ENCODE assay signal across 8 mouse cellular contexts in the genomic region with DNA sequence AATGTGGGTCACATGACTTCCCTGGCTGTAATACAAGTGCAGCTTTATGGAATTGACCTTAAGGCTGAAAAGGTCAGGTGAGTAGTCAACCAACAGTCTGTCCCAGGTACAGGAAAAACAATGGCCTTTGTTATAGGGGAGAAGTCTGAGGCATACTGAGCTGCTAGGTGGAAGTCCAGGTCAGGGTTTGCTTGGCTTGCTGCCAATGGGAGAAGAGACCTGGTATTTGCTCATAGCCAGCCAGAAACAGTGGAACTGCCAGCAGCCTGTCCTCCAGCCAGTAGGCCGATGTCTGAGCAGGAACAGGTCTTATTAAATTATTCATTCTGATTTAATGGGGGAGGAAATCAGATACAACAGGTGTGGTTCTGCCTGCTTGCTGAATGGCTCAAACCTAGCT. TPM values are rescaled to one million over a fixed set of nuclear protein-coding genes. Genes with fewer than 3 reads are reported as not detected.
A peak's percentile ranks its signal among the peaks of the same experiment; 100 is the strongest.
DNase-seq lines count a peak whose midpoint lies in the region; ATAC-seq and TF ChIP-seq lines count a peak whose summit lies in the region.

No protein-coding gene starts in this region.

- no peak overlapping the region for H3K9ac ChIP-seq in heart, postnatal 0 days (replicated peaks; ENCODE audit: low read depth, low read length)
- no peak overlapping the region for H3K9ac ChIP-seq in midbrain, embryonic 11.5 days (ENCODE audit: low read length)

- H3K36me3 ChIP-seq in heart, postnatal 0 days (replicated peaks; ENCODE audit: control insufficient read depth, insufficient read depth, low read length), result no peaks in the 10 kb centered on the region
- no peaks in the 10 kb centered on the region for H3K36me3 ChIP-seq in heart, embryonic 10.5 days
- H3K36me3 ChIP-seq in kidney, adult 2 months (ENCODE audit: control insufficient read depth, insufficient read depth, low read length), result no peaks in the 10 kb centered on the region
- H3K36me3 ChIP-seq in midbrain, embryonic 11.5 days (ENCODE audit: control insufficient read depth, insufficient read depth, low read length), result no peaks in the 10 kb centered on the region

- no peak for TF ChIP-seq EP300 in heart, postnatal 0 days (IDR thresholded peaks at IDR 0.05; ENCODE audit: low read depth)

- TF ChIP-seq POLR2A in kidney, adult 2 months (IDR thresholded peaks at IDR 0.05; ENCODE audit: low read depth, low read length), result no peak

- H3K27ac ChIP-seq in heart, postnatal 0 days (ENCODE audit: low read depth), result no peak overlapping the region
- no peak overlapping the region for H3K27ac ChIP-seq in heart, embryonic 10.5 days
- peak overlapping the region; percentile 100 for H3K27ac ChIP-seq in kidney, adult 2 months (ENCODE audit: insufficient read depth, low read depth, low read length)
- H3K27ac ChIP-seq in midbrain, embryonic 11.5 days (ENCODE audit: low read depth, low read length), result no peak overlapping the region

- H3K4me2 ChIP-seq in heart, postnatal 0 days (ENCODE audit: low read depth, low read length), result no peak overlapping the region
- no peak overlapping the region for H3K4me2 ChIP-seq in midbrain, embryonic 11.5 days

- 19% methylated on average over 1 of the region's 1 CpGs for WGBS in heart, postnatal 0 days
- 81% methylated on average over 1 of the region's 1 CpGs for WGBS in heart, embryonic 10.5 days
- 20% methylated on average over 1 of the region's 1 CpGs for WGBS in kidney, adult 2 months
- 100% methylated on average over 1 of the region's 1 CpGs for WGBS in midbrain, embryonic 11.5 days

- DNase-seq in heart, postnatal 0 days (ENCODE audit: low spot score), result peak; percentile 13
- no peak for DNase-seq in heart, embryonic 10.5 days (ENCODE audit: low spot score)
- DNase-seq in adrenal gland, postnatal 36 days, result peak; percentile 28 to 63
- peak; percentile 96 for DNase-seq in kidney, adult 2 months
- peak; percentile 13 for DNase-seq in lung, postnatal 36 days
- no peak for DNase-seq in midbrain, embryonic 11.5 days (ENCODE audit: low spot score, missing footprints)
- no peak for DNase-seq in spleen, adult 12 weeks (ENCODE audit: low spot score)

- H3K27me3 ChIP-seq in heart, postnatal 0 days (ENCODE audit: control insufficient read depth, insufficient read depth, low read length), result no peaks in the 10 kb centered on the region
- H3K27me3 ChIP-seq in heart, embryonic 10.5 days (ENCODE audit: insufficient read depth, poor library complexity, severe bottlenecking), result no peaks in the 10 kb centered on the region
- H3K27me3 ChIP-seq in kidney, adult 2 months (replicated peaks; ENCODE audit: control insufficient read depth, insufficient read depth, low read length), result no peaks in the 10 kb centered on the region
- H3K27me3 ChIP-seq in midbrain, embryonic 11.5 days (ENCODE audit: control insufficient read depth, insufficient read depth, low read length), result no peaks in the 10 kb centered on the region

- no peak overlapping the region for H3K4me3 ChIP-seq in heart, postnatal 0 days (ENCODE audit: low read depth, low read length)
- H3K4me3 ChIP-seq in heart, embryonic 10.5 days, result no peak overlapping the region
- H3K4me3 ChIP-seq in kidney, adult 2 months (ENCODE audit: insufficient read depth, low read depth, low read length), result no peak overlapping the region
- no peak overlapping the region for H3K4me3 ChIP-seq in midbrain, embryonic 11.5 days (ENCODE audit: low read depth, low read length)

- TF ChIP-seq CTCF in heart, postnatal 0 days (IDR thresholded peaks at IDR 0.05; ENCODE audit: low read depth), result no peak
- no peak for TF ChIP-seq CTCF in kidney, adult 2 months (conservative IDR thresholded peaks at IDR 0.05; ENCODE audit: insufficient read depth, insufficient read length, low read depth, low read length)

- no peak for ATAC-seq in heart, postnatal 0 days (ENCODE audit: insufficient read depth, low read depth)
- ATAC-seq in midbrain, embryonic 11.5 days (ENCODE audit: low FRiP score), result no peak
- ATAC-seq in granulocyte monocyte progenitor cell, adult 5-6 weeks (replicated peaks; ENCODE audit: poor library complexity, severe bottlenecking), result no peak

- H3K4me1 ChIP-seq in heart, postnatal 0 days (ENCODE audit: control insufficient read depth, insufficient read depth), result peaks cover 7% of the 10 kb centered on the region; the same call in 1 of the 2 replicates
- peaks cover 25% of the 10 kb centered on the region; the same call in 1 of the 2 replicates for H3K4me1 ChIP-seq in heart, embryonic 10.5 days
- H3K4me1 ChIP-seq in kidney, adult 2 months (ENCODE audit: control insufficient read depth, insufficient read depth, low read length), result peaks cover 20% of the 10 kb centered on the region
- no peaks in the 10 kb centered on the region for H3K4me1 ChIP-seq in midbrain, embryonic 11.5 days (ENCODE audit: control insufficient read depth, insufficient read depth, low read length)

- H3K9me3 ChIP-seq in heart, postnatal 0 days (replicated peaks; ENCODE audit: control insufficient read depth, low read length), result no peaks in the 10 kb centered on the region
- no peaks in the 10 kb centered on the region for H3K9me3 ChIP-seq in heart, embryonic 10.5 days
- H3K9me3 ChIP-seq in midbrain, embryonic 11.5 days (ENCODE audit: control insufficient read depth, low read length), result no peaks in the 10 kb centered on the region

RNA-seq across cellular contexts. Expression of a gene that starts 55.6 kb away (rescaled TPM):
- total RNA-seq in heart, postnatal 0 days (2014; rRNA removed; ENCODE audit: low replicate concordance), result 54.8 and 63.2 TPM in 2 replicates
- 23.9 and 25.0 TPM in 2 replicates for polyA plus RNA-seq in heart, postnatal 0 days (2015; fragmentation: Nextera tagmentation; extraction: Ambion mirVana)
- polyA plus RNA-seq in heart, embryonic 10.5 days (2016; fragmentation: Nextera tagmentation; extraction: Ambion mirVana), result 38.7 and 39.0 TPM in 2 replicates
- total RNA-seq in adrenal gland, postnatal 36 days (2021), result 10 to 100 TPM; 87.3 to 92.2 TPM
- polyA plus RNA-seq in kidney, adult 2 months (2012; rRNA removed), result 6.1 and 9.9 TPM in 2 replicates
- 55.7 and 63.1 TPM in 2 replicates for polyA plus RNA-seq in midbrain, embryonic 11.5 days (2014; fragmentation: Nextera tagmentation; extraction: Ambion mirVana)
- 5.9 and 7.4 TPM in 2 replicates for total RNA-seq in granulocyte monocyte progenitor cell, adult 5-6 weeks (2014; fragmentation: Nextera tagmentation)
- total RNA-seq in granulocyte monocyte progenitor cell, adult 5-6 weeks (2017), result 4.9 and 9.7 TPM in 2 replicates

Comparison
In these comparisons a context has a peak if more than half of its experiments do, and no peak if none do; other contexts are left out.
1. DNase-seq: peak in heart, postnatal 0 days (single experiment), adrenal gland, postnatal 36 days (2 of 2), kidney, adult 2 months (single experiment) and lung, postnatal 36 days (single experiment); none in heart, embryonic 10.5 days (single experiment), midbrain, embryonic 11.5 days (single experiment) and spleen, adult 12 weeks (single experiment).